Mouse (Mus musculus): ENCODE results near the gene Pvalb.

Gene Pvalb

DNA sequence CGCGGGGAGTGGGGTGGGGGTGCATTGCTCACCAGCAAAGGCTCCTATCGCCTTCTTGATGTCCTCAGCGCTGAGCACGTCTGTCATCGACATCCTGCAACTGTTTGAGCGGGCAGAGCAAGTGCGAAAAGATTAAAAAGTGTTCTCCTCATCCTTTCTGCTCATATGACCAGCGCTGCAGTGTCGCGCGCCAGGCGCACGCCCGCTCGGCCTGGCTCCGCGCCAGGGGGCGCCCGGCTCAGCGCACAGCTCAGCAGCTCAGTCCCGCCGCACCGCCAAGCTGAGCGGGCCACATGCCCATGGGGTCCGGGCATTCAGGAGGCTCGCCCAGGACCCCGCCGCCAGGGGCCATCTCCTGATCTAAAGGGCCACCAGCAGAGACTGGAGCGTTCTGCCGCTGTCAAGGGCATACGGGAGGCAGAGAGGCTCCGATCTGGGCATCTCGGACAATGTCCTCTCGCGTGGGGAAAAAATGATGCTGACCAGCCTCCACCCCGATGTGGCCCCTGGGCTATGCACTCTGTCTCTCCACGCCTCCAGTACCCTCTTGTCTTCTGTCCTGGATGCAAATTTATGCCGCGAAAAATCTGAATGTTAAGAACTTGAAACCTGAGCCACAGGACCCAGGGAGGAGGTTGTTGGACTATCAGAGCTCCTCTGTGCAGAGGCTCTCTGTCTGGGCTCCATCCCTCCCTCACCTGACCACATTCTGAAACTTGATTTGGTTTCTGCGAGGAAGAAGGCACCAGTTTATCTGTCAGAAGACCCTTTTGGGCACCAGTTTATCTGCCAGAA lies 1.9 kb downstream of the Pvalb start:
- in situ Hi-C loops (cut with MboI; ENCODE audit: unreplicated experiment in 2 of 2): no loop called here

DNA sequence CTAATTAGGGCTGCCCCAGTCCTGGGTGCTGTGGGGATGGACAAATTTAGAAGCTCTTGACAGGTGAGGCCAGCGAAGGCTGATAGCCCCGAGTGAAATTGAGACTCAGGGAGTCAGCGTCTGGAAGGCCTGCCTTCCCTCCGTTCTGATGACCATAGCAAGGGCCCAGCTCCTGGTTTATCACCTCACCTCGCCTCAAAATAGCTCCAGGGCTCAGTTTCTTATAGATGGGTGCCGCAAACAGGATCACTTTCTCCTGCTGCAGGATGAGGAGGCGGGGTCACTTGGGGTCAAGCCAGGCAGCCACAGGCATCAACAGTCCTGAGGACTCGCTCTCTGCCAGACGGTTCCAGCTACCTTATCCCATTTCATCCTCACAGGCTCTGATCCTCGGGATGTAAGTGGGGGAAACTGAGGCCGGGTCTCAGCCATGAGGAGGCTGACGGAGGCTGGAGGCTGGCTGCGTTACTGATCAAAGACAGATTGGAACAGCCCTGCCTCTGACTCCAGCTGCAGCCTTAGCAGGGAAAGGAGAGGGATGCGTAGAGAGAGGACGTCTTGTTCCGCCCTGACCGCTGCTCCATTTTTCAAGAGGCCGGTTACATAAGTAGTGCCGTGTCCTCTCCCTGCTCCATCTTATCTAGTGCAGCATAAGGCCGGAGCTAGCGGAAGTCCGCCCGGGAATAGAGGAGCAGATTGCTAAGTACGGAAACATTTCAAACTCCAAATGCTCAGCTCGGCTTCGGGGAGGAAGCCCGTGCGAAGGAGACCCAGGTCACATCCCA lies 10.9 kb downstream of the Pvalb start:
- in situ Hi-C loops (cut with MboI; ENCODE audit: unreplicated experiment in 2 of 2): loop anchor here in 1 of 2 experiments (25.0 kb wide), 1 partner anchor 542 kb away; no protein-coding TSS in a partner anchor

DNA sequence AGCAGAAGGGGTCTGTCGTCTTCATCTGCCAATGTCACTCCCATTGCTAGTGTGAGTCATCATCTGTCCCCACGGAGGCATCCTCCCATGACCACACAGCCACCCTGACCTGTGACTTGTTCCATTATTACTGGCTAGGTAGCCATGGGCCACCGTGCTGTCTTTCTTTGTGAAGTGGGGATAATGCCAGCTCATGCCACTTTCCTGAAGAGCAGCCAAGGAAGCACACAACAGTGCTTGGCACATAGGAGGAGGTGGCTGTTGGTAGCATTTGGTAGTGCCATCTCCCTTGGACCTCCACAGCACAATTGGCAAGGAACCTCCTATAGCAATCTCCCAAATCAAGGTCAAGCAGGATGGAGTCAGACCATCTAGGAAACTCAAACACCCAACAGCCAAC lies 11.9 kb downstream of the Pvalb start:
- in situ Hi-C loops (cut with MboI; ENCODE audit: unreplicated experiment in 2 of 2): loop anchor here in 1 of 2 experiments (25.0 kb wide), 1 partner anchor 543 kb away; no protein-coding TSS in a partner anchor

DNA sequence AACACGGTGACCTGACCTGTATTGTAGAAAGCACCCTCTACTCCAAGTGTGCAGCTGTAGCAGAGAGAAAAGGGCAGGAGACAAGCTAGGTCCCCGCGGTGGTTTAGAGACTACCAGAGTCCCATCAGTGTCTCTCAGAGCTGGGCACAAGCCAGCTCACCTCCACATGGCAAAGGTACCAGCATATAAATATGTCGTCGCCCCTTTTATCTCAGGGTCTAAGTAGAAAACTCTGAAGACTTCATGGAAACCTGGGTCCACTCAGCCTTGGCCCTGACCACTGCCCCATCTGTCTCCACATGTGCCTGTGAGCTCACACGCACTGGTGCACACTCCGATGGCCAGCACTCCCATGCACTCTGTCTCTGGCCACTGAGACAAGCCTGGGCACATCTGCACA lies 16.6 kb downstream of the Pvalb start:
- in situ Hi-C loops (cut with MboI; ENCODE audit: unreplicated experiment in 2 of 2): loop anchor here (10.0 to 25.0 kb wide), 4 partner anchors 145 to 548 kb away; partner anchors contain the start of gene C1qtnf6 (in 1 of the 2)

DNA sequence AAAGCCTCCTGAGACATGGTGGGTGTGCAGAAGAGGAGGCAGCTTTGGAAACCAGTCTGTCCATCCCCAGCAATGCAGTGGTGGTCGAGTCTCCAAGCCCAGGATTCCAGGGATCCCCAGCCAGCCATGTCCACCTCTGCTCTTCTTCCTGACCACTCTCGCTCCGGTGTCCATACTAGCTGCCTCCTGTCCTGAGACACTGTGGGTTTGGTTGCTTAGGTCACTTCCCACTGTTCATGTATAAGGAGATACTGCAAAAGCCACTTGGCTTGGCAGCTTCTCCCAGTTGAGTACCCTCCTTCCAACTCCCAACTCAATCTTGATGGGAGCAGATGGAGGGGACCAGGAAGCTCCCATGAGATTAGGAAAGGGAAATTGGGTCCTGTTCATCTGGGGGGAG lies 17.7 kb downstream of the Pvalb start:
- in situ Hi-C loops (cut with MboI; ENCODE audit: unreplicated experiment in 2 of 2): loop anchor here (10.0 to 25.0 kb wide), 4 partner anchors 146 to 549 kb away; partner anchors contain the start of gene C1qtnf6 (in 1 of the 2)

DNA sequence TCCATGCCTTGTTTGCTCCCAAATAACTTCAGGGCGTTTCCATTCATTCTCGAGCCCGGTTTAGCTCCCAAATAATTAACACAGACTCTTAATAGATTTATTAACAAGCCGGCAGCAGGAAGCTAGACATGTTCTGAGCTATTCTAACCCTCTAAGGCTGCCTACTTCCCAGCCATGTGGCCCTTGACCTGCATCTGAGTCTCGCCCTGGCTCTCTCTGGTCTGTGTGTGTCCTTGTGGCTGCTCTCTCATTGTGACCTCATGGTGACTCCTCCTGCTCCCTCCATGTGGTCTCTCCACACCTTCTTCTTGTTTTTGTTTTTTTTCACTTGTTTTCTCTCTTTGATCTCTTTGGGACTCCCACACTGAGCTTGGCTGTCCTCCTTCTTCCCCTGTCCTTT lies 19.3 kb downstream of the Pvalb start:
- in situ Hi-C loops (cut with MboI; ENCODE audit: unreplicated experiment in 2 of 2): loop anchor here (10.0 to 25.0 kb wide), 4 partner anchors 148 to 550 kb away; partner anchors contain the start of gene C1qtnf6 (in 1 of the 2)

DNA sequence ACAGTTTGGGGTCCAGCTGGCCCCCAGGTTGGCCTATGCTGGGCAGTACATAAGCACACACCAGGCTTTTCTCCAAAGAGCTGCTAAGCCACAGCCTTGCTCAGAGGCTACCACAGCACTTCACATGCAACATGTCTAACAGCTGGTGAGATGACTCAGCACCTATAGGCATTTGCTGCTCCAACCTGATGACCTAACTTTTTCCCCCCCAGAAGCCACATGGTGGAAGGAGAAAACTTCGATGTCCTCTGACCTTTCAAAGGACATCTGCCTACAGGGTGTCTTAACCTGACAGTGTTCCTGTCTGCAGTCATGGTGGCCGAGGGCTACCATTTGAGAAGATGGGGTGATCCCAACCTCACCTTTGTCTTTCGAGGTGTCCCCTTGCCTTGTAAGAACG lies 20.6 kb downstream of the Pvalb start:
- in situ Hi-C loops (cut with MboI; ENCODE audit: unreplicated experiment in 2 of 2): loop anchor here (10.0 to 25.0 kb wide), 4 partner anchors 149 to 552 kb away; partner anchors contain the start of gene C1qtnf6 (in 1 of the 2)

DNA sequence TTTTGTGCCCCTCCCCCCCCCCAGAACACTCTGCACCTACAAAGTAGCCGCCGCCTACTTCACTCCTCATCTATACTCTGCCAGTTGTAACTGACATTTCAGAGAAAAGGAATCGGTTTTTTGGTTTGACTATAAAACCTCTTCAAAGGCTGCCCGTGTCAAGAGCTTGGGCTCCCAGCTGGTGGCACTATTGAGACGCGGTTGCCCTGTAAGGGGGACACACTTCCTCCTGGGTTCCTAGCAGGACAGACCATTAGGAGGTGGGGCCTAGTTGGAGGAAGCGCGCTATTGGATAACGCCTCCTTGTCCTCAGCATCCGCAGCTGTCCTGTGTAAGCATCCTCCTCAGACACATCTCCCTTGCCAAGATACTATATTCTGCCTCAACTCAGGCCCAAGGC lies 21.3 kb downstream of the Pvalb start:
- in situ Hi-C loops (cut with MboI; ENCODE audit: unreplicated experiment in 2 of 2): loop anchor here (5.0 to 25.0 kb wide), 9 partner anchors 52 to 552 kb away; partner anchors contain the start of gene C1qtnf6 (in 2 of the 2)

DNA sequence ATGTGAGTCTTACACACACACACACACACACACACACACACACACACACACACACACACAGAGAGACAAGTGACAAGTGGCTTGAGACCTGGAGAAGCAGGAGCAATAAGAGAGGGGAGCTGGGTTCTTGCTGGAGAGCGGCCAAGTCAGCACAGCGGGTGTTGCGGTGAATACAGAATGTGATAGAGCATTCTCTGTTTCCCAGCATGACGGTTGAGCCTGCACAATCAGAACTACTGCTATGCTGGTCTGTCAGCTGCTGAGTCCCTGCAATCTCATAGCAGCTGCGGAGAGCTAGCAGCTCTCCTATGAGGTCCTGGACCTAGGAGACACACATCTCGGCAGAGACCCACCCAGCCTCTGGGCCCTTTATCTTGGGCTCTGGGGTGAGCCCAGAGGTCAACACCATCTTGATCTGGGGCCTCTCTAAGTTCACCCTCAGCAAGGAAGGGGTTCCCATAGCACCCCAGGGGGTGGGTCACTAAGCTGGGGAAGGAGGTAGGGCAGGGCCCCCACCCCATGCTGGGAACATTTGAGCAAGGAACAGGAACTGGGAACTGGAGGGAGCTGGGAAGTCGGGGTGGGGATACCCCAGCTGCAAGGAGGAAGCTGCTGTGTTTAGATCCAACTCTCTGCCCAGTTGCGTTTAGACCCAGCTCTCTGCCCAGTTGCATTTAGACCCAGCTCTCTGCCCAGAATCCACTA lies 24.3 kb downstream of the Pvalb start:
- in situ Hi-C loops (cut with MboI; ENCODE audit: unreplicated experiment in 2 of 2): loop anchor here (5.0 to 25.0 kb wide), 9 partner anchors 55 to 555 kb away; partner anchors contain the start of gene C1qtnf6 (in 2 of the 2)

DNA sequence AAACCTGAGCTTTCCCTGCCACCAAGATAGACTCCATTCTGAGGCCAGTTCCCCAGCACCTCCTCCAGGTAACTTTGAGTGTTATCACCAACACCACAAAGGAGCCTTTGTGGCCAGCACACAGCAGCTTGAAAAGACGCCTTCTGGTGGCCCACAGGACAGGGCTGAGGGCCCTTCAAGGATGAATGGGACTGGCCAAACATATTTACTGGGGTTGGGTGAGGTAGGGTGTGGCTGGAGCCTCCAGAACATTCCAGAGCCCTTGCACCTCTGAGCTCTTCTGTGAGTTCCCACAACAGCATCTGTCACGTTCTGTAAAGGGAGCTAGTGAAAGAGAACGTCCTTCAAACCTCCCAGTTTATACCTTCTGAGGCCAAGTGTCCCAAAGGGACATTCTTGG lies 26.4 kb downstream of the Pvalb start:
- in situ Hi-C loops (cut with MboI; ENCODE audit: unreplicated experiment in 2 of 2): loop anchor here (5.0 to 25.0 kb wide), 10 partner anchors 58 to 558 kb away; partner anchors contain the start of gene C1qtnf6 (in 2 of the 2)

DNA sequence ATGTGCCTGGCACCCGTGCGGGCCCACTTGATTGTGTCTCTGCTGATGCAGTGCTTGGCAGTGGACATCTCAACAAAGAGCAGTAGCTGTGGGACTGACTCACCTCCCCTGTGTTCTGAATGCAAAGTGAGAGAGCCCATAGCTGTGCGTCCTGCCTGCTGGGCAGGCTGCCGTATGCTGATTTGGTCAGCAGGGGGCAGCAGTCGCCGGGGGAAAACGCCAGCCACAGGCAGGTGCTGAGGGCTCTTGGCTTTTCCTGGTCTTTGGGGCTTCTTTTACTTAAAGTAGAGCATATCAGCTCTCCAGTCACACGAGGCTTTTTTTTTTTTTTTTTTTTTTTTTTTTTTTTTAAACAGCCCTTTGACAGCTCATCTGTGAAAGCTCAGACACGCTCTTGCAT lies 27.8 kb downstream of the Pvalb start:
- in situ Hi-C loops (cut with MboI; ENCODE audit: unreplicated experiment in 2 of 2): loop anchor here in 1 of 2 experiments (10.0 to 25.0 kb wide), 2 partner anchors 244 to 559 kb away; no protein-coding TSS in a partner anchor

DNA sequence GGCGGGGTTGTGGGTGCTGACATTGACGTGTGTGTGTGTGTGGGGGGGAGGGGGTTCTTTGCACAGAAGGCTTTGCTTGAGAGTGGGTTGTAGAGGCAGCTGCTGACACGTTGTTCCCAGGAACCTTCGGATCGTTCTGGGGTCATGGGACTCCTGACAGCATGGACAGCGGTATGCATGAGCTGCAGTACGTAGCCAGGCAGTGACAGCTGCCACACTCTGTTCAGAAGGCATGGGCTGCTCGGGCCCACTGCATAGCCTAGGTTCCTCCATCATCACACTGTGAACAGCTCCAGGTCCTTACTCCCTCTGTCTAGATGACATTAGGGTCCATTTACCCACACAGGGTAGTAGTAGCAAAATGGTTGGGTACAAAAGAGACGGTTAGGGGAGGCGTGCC lies 28.9 kb downstream of the Pvalb start:
- in situ Hi-C loops (cut with MboI; ENCODE audit: unreplicated experiment in 2 of 2): loop anchor here in 1 of 2 experiments (10.0 to 25.0 kb wide), 2 partner anchors 242 to 560 kb away; no protein-coding TSS in a partner anchor

DNA sequence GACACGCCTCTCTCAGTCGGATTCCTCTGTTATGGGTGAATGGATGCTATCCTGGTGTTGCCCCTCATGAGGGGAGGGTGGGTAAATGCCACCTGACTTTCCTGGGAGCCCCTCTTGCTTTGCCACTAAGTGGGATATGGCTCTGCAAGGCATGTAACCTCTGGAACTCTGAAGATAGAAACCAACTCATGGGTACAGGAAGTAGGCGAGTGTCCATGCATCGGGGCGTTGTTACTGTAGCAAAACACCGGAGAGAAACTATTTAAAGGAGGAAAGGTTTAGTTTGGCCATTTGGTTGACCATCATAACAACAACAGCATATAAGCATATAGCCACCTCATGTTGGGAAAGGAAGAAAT lies 31.3 kb downstream of the Pvalb start:
- in situ Hi-C loops (cut with MboI; ENCODE audit: unreplicated experiment in 2 of 2): loop anchor here (10.0 to 25.0 kb wide), 4 partner anchors 240 to 562 kb away; partner anchors contain the start of gene Apol8 (in 1 of the 2)

DNA sequence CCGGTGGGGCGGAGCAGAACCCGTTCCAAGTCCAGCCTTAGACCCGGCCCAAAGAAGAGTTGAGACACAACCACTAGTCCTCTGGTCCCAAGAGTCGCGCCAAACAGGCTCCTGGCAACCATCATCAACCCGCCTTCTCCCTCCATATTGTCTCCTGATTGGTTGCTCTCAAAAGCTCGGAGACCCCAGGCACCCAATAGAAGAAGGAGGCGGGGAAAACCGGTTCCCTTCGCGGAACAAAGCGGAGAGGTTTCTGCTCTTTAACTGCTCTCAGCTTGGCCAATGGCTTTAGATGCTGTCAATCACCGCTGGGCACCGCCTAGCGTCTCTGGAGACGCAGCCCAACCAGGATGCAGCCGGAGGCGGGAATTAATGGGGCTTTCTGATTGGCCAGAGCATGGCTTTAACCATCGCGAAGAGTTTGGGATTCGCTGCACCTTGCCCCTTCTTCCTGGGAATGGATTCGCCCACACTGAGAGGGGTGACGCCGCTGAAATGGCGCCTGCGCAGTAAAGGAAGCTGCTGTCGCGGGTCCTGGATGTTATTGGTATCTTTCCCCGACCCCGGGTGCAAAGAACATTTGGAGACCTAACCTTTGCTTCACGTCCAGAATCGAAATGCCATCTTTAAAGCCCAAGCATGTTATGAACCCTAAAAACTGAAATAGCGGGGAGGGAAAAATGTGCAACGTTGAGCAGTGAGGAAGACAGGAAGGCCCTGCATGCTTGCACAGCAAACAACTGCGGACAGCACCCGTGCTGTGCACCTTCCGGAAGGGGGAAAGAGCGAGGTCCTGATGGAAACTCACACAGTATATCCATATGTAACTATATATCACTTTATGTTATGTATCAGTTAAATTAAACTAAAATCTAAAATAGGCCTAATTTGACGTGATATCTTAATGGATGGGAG lies 32.0 kb downstream of the Pvalb start, which contains the start of gene Ift27:
TSS of gene Ift27 (minus strand) at position 136 of the 915 bp plus-strand sequence.
- in situ Hi-C loops (cut with MboI; ENCODE audit: unreplicated experiment in 2 of 2): loop anchor here (10.0 to 25.0 kb wide), 3 partner anchors 239 to 412 kb away; partner anchors contain the start of gene Apol8 (in 1 of the 2)

DNA sequence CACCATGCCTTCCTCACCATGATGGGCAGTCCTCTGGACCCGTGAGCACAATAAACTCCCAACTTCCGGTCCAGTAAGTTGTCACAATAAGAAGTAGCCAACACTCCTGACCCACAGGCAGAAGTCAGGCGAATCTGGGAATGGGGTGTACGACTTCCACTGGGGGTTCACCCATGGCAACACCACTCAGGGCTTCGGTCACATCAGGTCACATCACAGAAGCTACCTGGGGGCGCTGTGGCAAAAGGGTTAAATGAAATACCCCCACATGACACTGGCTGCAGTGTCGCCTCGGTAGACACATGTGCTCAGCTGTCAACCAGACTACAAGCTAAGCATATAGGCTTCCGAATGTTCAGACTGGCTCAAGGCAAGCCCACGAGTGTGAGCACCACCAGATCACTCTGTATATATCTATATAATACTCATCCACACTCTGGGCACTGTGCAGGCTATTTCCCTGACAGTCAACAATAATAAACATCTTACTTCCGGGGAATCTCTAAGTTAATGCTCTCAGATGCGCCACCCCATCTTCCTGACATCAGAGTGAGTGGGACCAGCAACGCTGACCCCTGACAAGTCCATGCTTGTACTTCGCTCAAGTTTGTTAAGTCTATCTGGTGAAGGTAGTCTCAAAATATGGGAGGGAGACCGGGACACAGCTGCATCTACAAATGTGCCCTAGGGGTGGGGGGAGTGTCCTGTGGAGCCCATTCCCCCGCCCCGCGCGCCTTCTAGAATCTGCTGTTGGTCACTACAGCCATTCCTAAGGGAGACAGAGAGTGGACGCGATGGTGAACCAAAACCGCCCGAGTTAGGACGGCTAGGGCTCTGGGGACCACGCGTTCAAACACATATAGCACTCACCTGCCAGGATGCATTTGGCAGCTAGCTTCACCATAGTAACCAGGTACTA lies 33.0 kb downstream of the Pvalb start:
- in situ Hi-C loops (cut with MboI; ENCODE audit: unreplicated experiment in 2 of 2): loop anchor here (10.0 to 25.0 kb wide), 3 partner anchors 238 to 411 kb away; partner anchors contain the start of gene Apol8 (in 1 of the 2)

DNA sequence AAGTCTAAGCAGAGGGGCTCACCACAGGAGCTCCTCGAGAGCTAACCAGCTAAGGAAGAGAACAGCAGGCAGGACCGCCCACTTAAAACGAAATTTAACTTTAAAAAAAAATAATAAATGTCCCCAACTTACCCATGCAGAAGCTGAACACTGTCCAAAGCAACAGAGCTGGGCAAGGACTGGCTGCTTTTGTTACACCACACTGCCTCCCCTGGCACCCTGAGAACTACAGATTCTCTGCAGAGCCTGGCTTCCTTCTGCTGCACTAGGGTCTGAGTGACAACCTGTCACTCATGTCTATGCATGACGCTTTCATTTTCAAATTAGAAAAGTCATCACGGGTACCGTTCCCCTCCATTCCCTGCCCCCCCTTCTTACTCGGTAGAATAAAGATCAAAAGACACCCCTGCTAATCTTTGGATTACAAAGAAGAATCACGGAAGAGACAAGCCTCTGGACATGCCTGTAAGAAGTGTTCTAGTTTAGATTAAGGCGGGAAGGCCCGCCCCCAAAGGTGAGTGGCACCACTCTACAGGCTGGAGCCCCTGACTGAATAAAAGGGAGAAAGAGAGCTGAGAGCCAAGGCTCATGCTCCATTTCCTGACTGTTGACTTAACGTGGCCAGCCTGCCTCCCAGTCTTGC lies 33.8 kb downstream of the Pvalb start:
- in situ Hi-C loops (cut with MboI; ENCODE audit: unreplicated experiment in 2 of 2): loop anchor here (10.0 to 25.0 kb wide), 3 partner anchors 238 to 410 kb away; partner anchors contain the start of gene Apol8 (in 1 of the 2)

DNA sequence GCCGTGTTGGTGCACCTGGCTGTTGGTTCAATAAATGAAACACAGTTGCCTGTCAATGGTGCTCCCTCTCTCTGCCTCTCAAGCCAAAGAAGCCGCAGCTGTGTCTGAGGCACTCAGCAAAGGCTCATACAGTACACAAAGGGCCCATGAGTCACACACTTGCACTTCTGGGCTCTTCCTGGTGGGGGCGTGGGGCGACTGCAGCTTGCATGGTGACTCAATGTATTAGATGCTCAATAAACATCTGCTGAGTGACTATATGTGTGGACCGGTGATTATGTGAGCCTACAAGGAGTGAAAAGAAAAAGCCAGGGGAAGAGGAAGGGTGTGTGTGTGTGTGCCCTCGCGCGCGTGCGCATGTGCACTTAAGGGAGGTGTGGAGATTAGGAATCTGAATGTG lies 34.5 kb downstream of the Pvalb start:
- in situ Hi-C loops (cut with MboI; ENCODE audit: unreplicated experiment in 2 of 2): loop anchor here (10.0 to 25.0 kb wide), 3 partner anchors 237 to 409 kb away; partner anchors contain the start of gene Apol8 (in 1 of the 2)

Measured in v-Abl transformed pro-B cells (cell line).